Mouse (Mus musculus) forebrain, postnatal 0 days (tissue): Measurements from ENCODE around the gene Ptpdc1. TPM values are rescaled to one million over a fixed set of nuclear protein-coding genes. Genes with fewer than 3 reads are reported as not detected.

Experiments used
- ATAC-seq: fragments of 200-750 bp; cut with Nextera tagmentation; 2 replicates; pipeline ENCODE4 v1.8.0; 2017; ENCODE audit warnings: mild to moderate bottlenecking, moderate library complexity
- DNase-seq: peaks from one replicate; pipeline ENCODE4 v3.0.0-alpha.2; 2015
- H3K27ac ChIP-seq: fragments of 300-500 bp; sonication (generic); 2 replicates; pipeline ENCODE4 v1.5.1; 2014; ENCODE audit warnings: low read depth, mild to moderate bottlenecking, antibody characterized with exemption, low read length, moderate library complexity, mixed read lengths
- H3K27me3 ChIP-seq: fragments of 300-500 bp; sonication (generic); 2 replicates; pipeline ENCODE4 v1.6.1; 2014; ENCODE audit warnings: mild to moderate bottlenecking, low read length, mixed read lengths; ENCODE audit not compliant: insufficient read depth
- H3K36me3 ChIP-seq: fragments of 300-500 bp; sonication (generic); 2 replicates; pipeline ENCODE4 v1.6.1; 2014; ENCODE audit warnings: mild to moderate bottlenecking, moderate library complexity; ENCODE audit not compliant: insufficient read depth
- H3K4me1 ChIP-seq: fragments of 300-500 bp; sonication (generic); 2 replicates; pipeline ENCODE4 v1.6.1; 2014; ENCODE audit warnings: antibody characterized with exemption; ENCODE audit not compliant: insufficient read depth
- H3K4me2 ChIP-seq: fragments of 300-500 bp; sonication (generic); 2 replicates; pipeline ENCODE4 v1.6.1; 2014; ENCODE audit warnings: low read depth, mild to moderate bottlenecking, moderate library complexity
- H3K4me3 ChIP-seq: fragments of 300-500 bp; sonication (generic); 2 replicates; pipeline ENCODE4 v1.5.1; 2014; ENCODE audit warnings: low read depth, low read length, mixed read lengths
- H3K9ac ChIP-seq: fragments of 300-500 bp; sonication (generic); 2 replicates; pipeline ENCODE4 v1.6.1; 2014; ENCODE audit warnings: mild to moderate bottlenecking
- H3K9me3 ChIP-seq: fragments of 300-500 bp; sonication (generic); 2 replicates; pipeline ENCODE4 v1.6.1; 2016; ENCODE audit warnings: low read length
- CTCF ChIP-seq: sonication (generic); IDR thresholded peaks from 2 replicates; pipeline ENCODE4 v1.5.1; 2016; ENCODE audit warnings: antibody characterized with exemption, control low read depth, low read depth
- WGBS: fragments of 180-500 bp; shearing (Covaris S2); extraction: QIAGEN DNeasy Blood & Tissue Kit; methylation state at CpG from one replicate; pipeline ENCODE4 v1.1.7; 2014; 5-methylcytosine and 5-hydroxymethylcytosine counted together
- polyA plus RNA-seq: library from polyadenylated mRNA; unstranded; fragments of >200 nt; fragmentation: Nextera tagmentation; extraction: Ambion mirVana; gene quantifications from 2 replicates; pipeline ENCODE4 v1.2.1, GENCODE M21; 2015
- total RNA-seq: library from RNA; depleted of rRNA; stranded (reverse); fragments of >200 nt; gene quantifications from 2 replicates; pipeline ENCODE4 v1.2.3, GENCODE M21; 2014

Ptpdc1 gene
- total and polyA plus RNA-seq, 2 experiments from 2014 or later: 12.4 to 36.4 TPM

GRCm38 (mm10) chr13:48587354-48587753 lies 38.1 kb downstream of the Ptpdc1 start:
- H3K36me3 ChIP-seq: peaks cover 50% of the 10 kb centered on the region
- no peak overlapping the region for H3K27ac ChIP-seq
- H3K9me3 ChIP-seq: no peaks in the 10 kb centered on the region
- H3K9ac ChIP-seq: no peak overlapping the region
- no peak overlapping the region for H3K4me3 ChIP-seq
- WGBS: 92% methylated on average over 11 of the region's 11 CpGs
- ATAC-seq: no peak
- no peaks in the 10 kb centered on the region for H3K27me3 ChIP-seq
- H3K4me1 ChIP-seq: no peaks in the 10 kb centered on the region
- H3K4me2 ChIP-seq: no peak overlapping the region
- no peak for TF ChIP-seq CTCF
- no peak for DNase-seq

- 90% methylated on average over 9 of the region's 9 CpGs for WGBS
- Histone ChIP-seq H3K27me3 (no peaks in the 10 kb centered on the region), H3K9me3 (no peaks in the 10 kb centered on the region), H3K4me2 (no peak overlapping the region), H3K27ac (no peak overlapping the region), H3K9ac (no peak overlapping the region), H3K4me3 (no peak overlapping the region), H3K36me3 (peaks cover 52% of the 10 kb centered on the region), H3K4me1 (no peaks in the 10 kb centered on the region)
- DNase-seq: no peak
- no peak for TF ChIP-seq CTCF
- no peak for ATAC-seq
Observed at GRCm38 (mm10) chr13:48586496-48586895, 39.0 kb downstream of the Ptpdc1 start.

GRCm38 (mm10) chr13:48585786-48586185 lies 39.7 kb downstream of the Ptpdc1 start:
- H3K4me3 ChIP-seq: no peak overlapping the region
- no peak for DNase-seq
- 84% methylated on average over 7 of the region's 7 CpGs for WGBS
- peaks cover 53% of the 10 kb centered on the region for H3K36me3 ChIP-seq
- no peaks in the 10 kb centered on the region for H3K27me3 ChIP-seq
- H3K9ac ChIP-seq: no peak overlapping the region
- H3K4me1 ChIP-seq: no peaks in the 10 kb centered on the region
- no peaks in the 10 kb centered on the region for H3K9me3 ChIP-seq
- ATAC-seq: no peak
- no peak for TF ChIP-seq CTCF
- no peak overlapping the region for H3K4me2 ChIP-seq
- H3K27ac ChIP-seq: no peak overlapping the region

- H3K4me2 ChIP-seq: no peak overlapping the region
- ATAC-seq: no peak
- peaks cover 48% of the 10 kb centered on the region for H3K36me3 ChIP-seq
Observed at GRCm38 (mm10) chr13:48582688-48583379, 42.6 kb downstream of the Ptpdc1 start.

DNA sequence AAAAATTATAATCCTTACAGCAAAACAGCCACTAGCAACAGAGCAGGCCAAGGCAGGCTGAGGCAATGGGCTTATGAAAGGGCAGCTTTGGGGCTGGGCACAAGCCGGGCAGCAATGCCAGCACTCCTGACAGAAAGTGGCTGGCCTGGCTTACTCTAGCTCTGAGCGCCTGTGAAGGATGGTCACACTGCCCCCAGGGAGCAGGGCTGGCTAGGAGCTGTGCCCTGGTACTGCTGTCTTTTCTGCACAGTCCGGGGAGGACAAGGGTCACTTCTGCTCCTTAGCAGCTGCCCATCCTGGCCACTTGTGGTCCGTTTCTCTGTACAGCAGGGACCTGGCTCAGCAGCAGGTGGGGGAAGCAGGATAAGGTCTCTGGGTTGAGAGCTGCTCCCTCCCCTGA lies 46.8 kb downstream of the Ptpdc1 start:
- H3K4me3 ChIP-seq: no peak overlapping the region
- no peaks in the 10 kb centered on the region for H3K9me3 ChIP-seq
- H3K4me2 ChIP-seq: no peak overlapping the region
- peaks cover 32% of the 10 kb centered on the region for H3K36me3 ChIP-seq
- no peak for TF ChIP-seq CTCF
- H3K27me3 ChIP-seq: no peaks in the 10 kb centered on the region
- H3K9ac ChIP-seq: no peak overlapping the region
- H3K4me1 ChIP-seq: no peaks in the 10 kb centered on the region
- 59% methylated on average over 4 of the region's 4 CpGs for WGBS
- ATAC-seq: no peak
- no peak for DNase-seq
- no peak overlapping the region for H3K27ac ChIP-seq

More at GRCm38 (mm10) chr13:48582688-48583379, 42.6 kb downstream of the Ptpdc1 start:
- H3K27me3 ChIP-seq: no peaks in the 10 kb centered on the region
- WGBS: 78% methylated on average over 10 of the region's 10 CpGs
- no peak for DNase-seq
- no peak overlapping the region for H3K9ac ChIP-seq
- no peaks in the 10 kb centered on the region for H3K9me3 ChIP-seq
- H3K4me1 ChIP-seq: no peaks in the 10 kb centered on the region
- no peak overlapping the region for H3K4me3 ChIP-seq
- no peak for TF ChIP-seq CTCF
- no peak overlapping the region for H3K27ac ChIP-seq

DNA sequence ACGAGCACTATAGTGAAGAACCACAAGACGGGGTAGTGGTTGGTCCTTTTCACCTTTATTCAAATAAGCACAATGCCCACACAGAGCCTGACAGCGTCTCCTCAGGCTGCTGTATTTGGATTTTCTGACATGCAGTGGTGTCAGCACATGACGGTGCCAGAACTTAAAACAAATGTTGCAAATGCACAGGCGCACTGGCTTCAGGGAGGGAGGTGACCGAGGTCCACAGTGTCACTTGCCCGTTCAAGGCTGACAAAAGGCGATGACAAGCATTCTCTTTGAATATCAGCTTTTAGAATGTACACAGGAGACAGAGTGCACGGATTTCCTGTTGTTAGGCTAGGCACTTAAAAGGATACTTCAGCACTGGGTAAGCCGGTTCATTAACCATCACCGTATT lies 47.6 kb downstream of the Ptpdc1 start:
- Histone ChIP-seq H3K36me3 (peaks cover 27% of the 10 kb centered on the region), H3K9ac (no peak overlapping the region), H3K27ac (no peak overlapping the region), H3K9me3 (no peaks in the 10 kb centered on the region), H3K27me3 (no peaks in the 10 kb centered on the region), H3K4me3 (no peak overlapping the region), H3K4me2 (no peak overlapping the region), H3K4me1 (no peaks in the 10 kb centered on the region)
- WGBS: 47% methylated on average over 11 of the region's 11 CpGs
- TF ChIP-seq CTCF: no peak
- no peak for ATAC-seq
- DNase-seq: no peak

DNA sequence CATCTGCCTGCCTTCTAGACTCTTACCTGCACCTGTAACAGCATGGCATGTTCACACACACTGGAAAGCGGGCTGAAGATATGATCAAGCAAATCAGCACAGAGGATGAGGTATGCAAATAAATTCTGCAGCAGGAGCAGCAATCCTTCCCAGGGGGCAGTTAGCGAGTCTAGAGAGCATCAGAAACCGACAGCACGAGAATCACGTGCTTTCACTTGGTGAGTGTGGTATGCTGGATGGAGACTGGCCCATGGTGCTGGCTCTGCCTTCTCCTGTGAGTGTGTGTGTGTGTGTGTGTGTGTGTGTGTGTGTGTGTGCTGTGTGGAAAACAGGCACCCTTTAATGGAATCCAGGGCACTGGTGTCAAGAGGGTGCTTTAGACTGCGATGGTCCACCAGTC lies 48.5 kb downstream of the Ptpdc1 start:
- Histone ChIP-seq H3K9ac (no peak overlapping the region), H3K4me3 (no peak overlapping the region), H3K27ac (no peak overlapping the region), H3K4me1 (no peaks in the 10 kb centered on the region), H3K36me3 (peaks cover 21% of the 10 kb centered on the region), H3K9me3 (no peaks in the 10 kb centered on the region), H3K4me2 (no peak overlapping the region), H3K27me3 (no peaks in the 10 kb centered on the region)
- no peak for TF ChIP-seq CTCF
- DNase-seq (no peak), ATAC-seq (no peak)
- 74% methylated on average over 6 of the region's 6 CpGs for WGBS
